Mouse (Mus musculus) adipocyte (in vitro differentiated cells): ENCODE data around the gene Sec63.

Source experiments
- DNase-seq: peaks from one replicate; pipeline ENCODE4 v3.0.0-alpha.2; 2016; ENCODE audit warnings: low spot score

Sec63 gene

GRCm38 (mm10) chr10:42863621-42864391 lies 102.5 kb downstream of the Sec63 start:
- DNase-seq = no peak

DNA sequence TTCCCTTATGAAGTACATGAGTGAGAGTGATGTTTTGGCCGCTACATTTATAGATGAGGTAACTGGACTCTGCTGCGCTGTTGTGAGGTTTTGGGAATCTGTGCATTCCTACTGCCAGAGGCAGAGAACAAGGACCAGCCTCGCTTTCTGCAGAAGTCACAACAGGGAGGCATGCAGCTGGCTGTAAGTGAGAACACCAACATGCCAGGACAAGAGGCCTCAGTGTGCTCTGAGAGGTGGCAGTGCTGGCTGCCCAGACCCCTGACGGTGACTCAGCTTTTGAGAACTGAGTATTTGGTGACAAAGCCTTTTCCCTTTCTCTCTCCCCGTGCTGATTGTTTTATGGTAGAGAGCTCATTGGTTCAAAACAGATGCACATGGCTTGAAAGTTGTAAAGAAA lies 103.4 kb downstream of the Sec63 start:
- DNase-seq = no peak

- no peak for DNase-seq
Observed at GRCm38 (mm10) chr10:42868416-42868815, 107.1 kb downstream of the Sec63 start.

- no peak for DNase-seq
Observed at GRCm38 (mm10) chr10:42869467-42869866, 108.2 kb downstream of the Sec63 start.

DNA sequence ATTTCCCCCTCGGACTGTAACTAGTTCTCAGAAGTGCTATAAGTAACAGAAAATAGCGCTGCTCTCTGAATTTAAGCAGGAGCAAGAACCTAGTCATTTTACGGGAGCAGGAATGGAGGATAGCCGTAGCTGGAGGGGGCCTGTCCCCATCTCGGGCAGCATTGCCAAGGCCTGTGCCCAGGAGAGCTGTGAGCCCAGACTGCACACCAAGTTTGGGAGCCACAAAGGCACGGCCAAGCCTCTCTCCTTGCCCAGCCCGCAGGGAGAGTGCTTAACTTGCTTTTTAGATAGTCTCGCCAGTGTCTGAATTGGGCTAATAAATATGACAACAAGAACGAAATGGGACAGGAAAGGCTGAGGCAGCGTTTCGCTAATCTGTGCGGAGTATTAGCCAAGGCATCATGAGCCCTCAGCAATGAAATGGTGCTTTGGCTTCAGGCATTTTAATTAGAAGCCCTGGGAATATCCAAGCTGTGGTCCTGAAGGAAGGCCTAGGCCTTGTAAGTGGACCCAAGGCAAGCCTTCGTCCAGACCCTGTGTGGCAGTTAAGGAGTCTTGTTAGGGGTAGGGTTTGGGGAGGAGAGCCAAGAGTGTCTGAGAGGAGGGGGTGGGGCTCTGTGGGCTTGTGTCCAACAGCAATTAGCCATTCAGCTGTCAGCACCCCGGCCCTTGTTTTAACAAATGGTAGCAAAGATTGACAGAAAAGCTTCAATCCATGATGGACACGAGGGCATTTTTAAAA lies 111.1 kb downstream of the Sec63 start:
- DNase-seq = no peak

- DNase-seq = no peak
Observed at GRCm38 (mm10) chr10:42873077-42873595, 111.8 kb downstream of the Sec63 start.

DNA sequence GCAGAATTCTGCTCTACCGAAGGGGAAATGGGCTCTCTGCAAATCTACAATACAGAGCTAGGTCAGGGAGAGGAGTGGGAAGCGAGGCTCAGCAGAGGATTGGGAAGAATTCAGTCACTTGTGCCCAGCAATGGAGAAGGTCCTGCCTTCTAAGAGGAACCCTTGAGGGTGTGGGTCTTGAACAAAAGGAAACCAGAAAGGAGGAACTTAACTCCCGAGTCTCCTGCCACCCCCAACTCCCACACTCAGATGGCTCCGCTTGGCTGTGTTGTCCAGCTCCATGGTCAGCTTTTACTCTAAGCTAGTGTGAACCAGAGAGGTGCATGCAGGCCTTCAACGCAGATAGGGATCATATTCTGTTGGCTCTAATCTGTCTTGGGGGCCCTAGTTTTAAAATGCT lies 114.9 kb downstream of the Sec63 start:
- no peak for DNase-seq

DNA sequence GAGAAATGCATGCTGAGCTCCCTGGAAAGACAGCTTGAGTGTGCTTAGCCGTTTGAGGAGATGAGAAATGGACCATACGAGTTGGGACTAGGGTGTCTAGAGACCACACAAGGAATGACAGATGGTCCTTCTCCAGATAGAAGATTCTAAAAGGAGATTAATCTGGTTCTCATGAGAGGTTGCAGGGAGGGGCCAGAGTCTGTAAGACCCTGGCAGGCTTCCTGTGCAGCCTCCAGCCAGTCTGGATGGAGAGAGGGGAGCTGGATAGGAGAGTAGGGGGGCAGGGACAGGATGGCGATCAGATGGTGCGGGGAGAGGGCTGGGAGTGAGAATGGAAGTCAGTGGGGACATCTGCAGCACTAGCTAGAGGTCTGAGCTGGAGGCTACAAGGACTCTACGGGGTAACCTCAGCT lies 118.0 kb downstream of the Sec63 start:
- DNase-seq = no peak

DNA sequence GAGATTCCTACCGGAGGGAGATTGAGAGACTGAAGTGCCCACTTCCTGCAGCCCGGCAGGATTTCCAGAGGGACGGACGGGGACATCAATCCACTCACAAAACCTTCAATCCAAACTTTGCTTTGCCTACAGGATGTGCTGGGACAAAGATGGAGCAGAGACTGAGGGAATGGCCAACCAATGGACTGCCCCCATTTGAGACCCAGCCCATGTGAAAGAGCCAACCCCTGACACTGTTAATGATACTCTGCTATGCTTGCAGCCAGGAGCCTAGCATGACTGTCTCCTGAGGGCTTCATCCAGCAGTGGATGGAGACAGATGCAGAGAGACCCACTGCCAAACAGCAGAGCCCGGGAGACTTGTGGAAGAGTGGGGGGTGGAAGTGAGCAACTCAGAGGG lies 118.4 kb downstream of the Sec63 start:
- no peak for DNase-seq
